ENCODE assay signal across 1 mouse cellular context in genomic region chr14:32168653-32169231, GRCm38 (mm10).
TF ChIP-seq lines count a peak whose summit lies in the region.

No protein-coding gene starts in this region.

TF ChIP-seq in MEL, 35 proteins besides CTCF, POLR2A, EP300 and RAD21 (continued from another document):
- TF ChIP-seq TBP (IDR thresholded peaks at IDR 0.05; ENCODE audit: low read depth, low read length) (peak; percentile 66), ZNF384 (IDR thresholded peaks at IDR 0.05; ENCODE audit: low read depth, low read length) (peak; percentile 47; the same call in 1 of the 2 replicates), MAZ (IDR thresholded peaks at IDR 0.05; ENCODE audit: low read depth, low read length) (peak; percentile 90), TCF12 (IDR thresholded peaks at IDR 0.05; ENCODE audit: low read depth, low read length) (peak; percentile 100), SIN3A (IDR thresholded peaks at IDR 0.05; ENCODE audit: low read length) (peak; percentile 92), HCFC1 (IDR thresholded peaks at IDR 0.05; ENCODE audit: low read depth, low read length) (0 out of 2 replicates have a peak, but pooled peaks have one; percentile 58), KAT2A (conservative IDR thresholded peaks at IDR 0.05; ENCODE audit: low read depth, low read length) (no peak; the same call in 1 of the 2 replicates), RCOR1 (IDR thresholded peaks at IDR 0.05; ENCODE audit: low read depth, low read length) (peak; percentile 96), MYC (IDR thresholded peaks at IDR 0.05; ENCODE audit: low read depth, low read length) (peak; percentile 88), MYB (IDR thresholded peaks at IDR 0.05; ENCODE audit: low read depth, low read length) (peak; percentile 91), POLR2AphosphoS2 (IDR thresholded peaks at IDR 0.05; ENCODE audit: low read length) (peak; percentile 67; the same call in 1 of the 2 replicates), SMC3 (IDR thresholded peaks at IDR 0.05; ENCODE audit: low read depth, low read length) (no peak), MAX (IDR thresholded peaks at IDR 0.05; ENCODE audit: low read length) (peak; percentile 53), NELFE (IDR thresholded peaks at IDR 0.05; ENCODE audit: low read depth, low read length) (no peak), MXI1 (IDR thresholded peaks at IDR 0.05; ENCODE audit: low read depth, low read length) (peak; percentile 65; the same call in 1 of the 2 replicates), TAL1 (IDR thresholded peaks at IDR 0.05; ENCODE audit: low read length) (peak; percentile 99), ZMIZ1 (IDR thresholded peaks at IDR 0.05; ENCODE audit: low read depth, low read length) (peak; percentile 39; the same call in 1 of the 2 replicates), CHD1 (IDR thresholded peaks at IDR 0.05; ENCODE audit: low read depth, low read length) (no peak), MAFK (IDR thresholded peaks at IDR 0.05; ENCODE audit: borderline replicate concordance, low read depth, low read length) (peak; percentile 86), BHLHE40 (IDR thresholded peaks at IDR 0.05; ENCODE audit: borderline replicate concordance, low read depth, low read length) (peak; percentile 73), E2F4 (IDR thresholded peaks at IDR 0.05; ENCODE audit: borderline replicate concordance, low read depth, low read length) (no peak), ETS1 (IDR thresholded peaks at IDR 0.05; ENCODE audit: low read depth, low read length) (peak; percentile 97), CHD2 (IDR thresholded peaks at IDR 0.05; ENCODE audit: low read length) (peak; percentile 43; the same call in 1 of the 2 replicates), JUND (IDR thresholded peaks at IDR 0.05; ENCODE audit: low read depth, low read length) (peak; percentile 78), GATA1 (IDR thresholded peaks at IDR 0.05; ENCODE audit: low read depth, low read length) (peak; percentile 100)
